Mouse (Mus musculus) cerebellum, postnatal 25 days (tissue): ENCODE measurements around the gene Spata21.

ENCODE experiments used
- DNase-seq, 2 experiments: peaks; one replicate each; pipeline ENCODE4 v3.0.0; 2021; ENCODE audit warnings: mixed read lengths in 2 of 2

Gene Spata21

GRCm38 (mm10) chr4:141159666-141160065 is 71.5 kb downstream of the Spata21 start:
- no peak for DNase-seq

GRCm38 (mm10) chr4:141160193-141160592 is 72.1 kb downstream of the Spata21 start:
- DNase-seq = no peak

- DNase-seq = no peak
These were observed 73.6 kb downstream of the Spata21 start for GRCm38 (mm10) chr4:141161699-141162208.
